Mouse (Mus musculus): Measurements from ENCODE around the gene Fam173a. TPM values are rescaled to one million over a fixed set of nuclear protein-coding genes. Genes with fewer than 3 reads are reported as not detected.
A peak's percentile ranks its signal among the peaks of the same experiment; 100 is the strongest.
"Not testable (repeated sequence)": the region's sequence is repeated elsewhere in the genome, so short reads cannot be mapped to it uniquely, and the experiment has no call there.

Gene Fam173a
- total RNA-seq, 2 experiments from 2014 or later: 89.1 to 93.5 TPM

DNA sequence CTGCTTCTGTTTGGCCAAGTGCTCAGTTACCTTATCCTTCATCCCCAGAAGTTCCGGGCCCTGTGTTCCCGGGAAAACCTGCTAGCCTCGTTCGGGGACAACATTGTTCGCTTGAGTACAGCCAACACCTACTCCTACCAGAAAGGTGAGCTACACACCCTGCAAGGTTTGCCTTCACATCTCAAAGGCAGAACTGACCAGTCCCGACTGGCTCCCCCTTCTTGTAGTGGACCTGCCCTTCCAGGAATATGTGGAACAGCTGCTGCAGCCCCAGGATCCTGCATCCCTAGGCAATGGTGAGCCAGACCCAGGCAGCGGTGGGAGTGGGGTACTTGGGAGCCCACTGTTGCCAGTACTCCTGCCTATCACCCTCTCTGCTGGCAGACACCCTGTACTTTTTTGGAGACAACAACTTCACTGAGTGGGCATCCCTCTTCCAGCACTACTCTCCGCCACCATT is 36.9 kb upstream of the Fam173a start:
- DNase-seq (ENCODE audit: low spot score in 2 of 2): no peak

DNA sequence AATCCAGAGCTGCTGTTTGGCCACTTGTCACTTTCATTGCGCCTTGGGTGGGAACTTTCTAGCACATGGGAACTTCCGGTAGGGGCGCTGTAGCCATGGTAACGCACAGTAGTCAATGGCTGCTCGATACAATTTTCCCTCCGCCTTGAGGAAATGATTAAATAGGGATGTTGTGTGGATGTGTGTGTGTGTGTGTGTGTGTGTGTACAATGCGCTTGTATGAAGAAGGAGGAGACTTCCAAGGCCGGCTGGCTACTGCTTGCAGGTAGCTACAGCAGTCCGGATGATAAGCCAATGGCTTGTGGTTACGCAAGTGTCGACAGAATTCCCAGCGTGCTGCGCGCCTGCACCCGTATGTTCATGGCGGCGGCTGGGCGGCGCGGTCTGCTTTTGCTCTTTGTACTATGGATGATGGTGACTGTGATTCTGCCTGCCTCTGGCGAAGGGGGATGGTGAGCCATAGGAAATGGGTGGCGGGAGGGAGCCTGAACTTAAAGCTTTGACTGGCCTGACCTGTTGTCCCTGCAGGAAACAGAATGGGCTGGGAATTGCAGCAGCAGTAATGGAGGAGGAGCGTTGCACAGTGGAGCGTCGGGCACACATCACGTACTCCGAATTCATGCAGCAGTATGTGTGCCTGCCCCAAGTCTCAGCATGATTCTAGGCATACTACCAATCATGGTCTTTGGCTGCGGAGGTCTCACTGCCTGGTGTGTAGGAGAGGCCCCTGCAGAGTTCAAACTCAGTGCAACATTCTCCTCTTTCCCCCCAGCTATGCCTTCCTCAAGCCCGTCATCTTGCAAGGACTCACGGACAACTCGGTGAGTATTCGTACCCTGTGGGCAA is 36.2 kb upstream of the Fam173a start, which contains the start of gene Jmjd8:
Gene Jmjd8 (plus strand): TSS at position 156 of the 846 bp plus-strand sequence.
- DNase-seq (ENCODE audit: low spot score in 2 of 2): peak; percentile 50 to 61

DNA sequence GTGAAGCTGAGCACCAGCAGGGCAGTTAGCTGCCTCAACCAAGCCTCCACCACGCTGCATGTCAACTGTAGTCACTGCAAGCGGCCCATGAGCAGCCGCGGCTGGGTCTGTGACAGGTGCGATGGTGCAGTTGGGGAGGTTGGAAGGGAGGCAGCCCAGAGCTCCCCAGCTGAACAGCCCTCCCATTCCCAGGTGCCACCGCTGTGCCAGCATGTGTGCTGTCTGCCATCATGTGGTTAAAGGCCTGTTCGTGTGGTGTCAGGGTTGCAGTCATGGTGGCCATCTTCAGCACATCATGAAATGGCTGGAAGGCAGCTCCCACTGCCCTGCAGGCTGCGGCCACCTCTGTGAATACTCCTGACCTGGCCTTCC is 35.5 kb upstream of the Fam173a start:
- no peak for DNase-seq (ENCODE audit: low spot score in 2 of 2)

- no peak for DNase-seq (ENCODE audit: low spot score in 2 of 2)
Measured at GRCm38 (mm10) chr17:25827546-25828222, 35.0 kb upstream of the Fam173a start.

- DNase-seq (ENCODE audit: low spot score in 2 of 2): no peak
Measured at GRCm38 (mm10) chr17:25827011-25827410, 34.3 kb upstream of the Fam173a start.

GRCm38 (mm10) chr17:25825984-25826570 is 33.4 kb upstream of the Fam173a start:
- DNase-seq (ENCODE audit: low spot score in 2 of 2): no peak

DNA sequence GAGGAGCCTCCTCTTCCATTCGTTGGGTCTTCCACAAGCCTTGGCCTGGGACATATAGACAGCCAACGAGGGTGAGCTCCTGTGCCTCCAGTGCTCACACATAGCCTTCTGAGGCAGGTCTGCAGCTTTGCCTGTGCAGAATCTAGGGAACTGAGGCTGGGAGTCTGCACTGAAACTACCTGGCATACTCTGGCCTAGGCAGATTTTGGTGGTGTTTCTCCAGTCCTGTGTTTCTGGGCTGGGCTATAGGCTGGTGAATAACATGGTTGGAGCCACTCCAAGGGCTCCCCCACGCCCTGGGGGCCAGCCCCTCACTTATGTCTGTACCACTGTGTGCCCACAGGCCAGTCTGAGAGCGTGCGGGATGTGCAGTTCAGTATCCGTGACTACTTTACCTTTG is 32.6 kb upstream of the Fam173a start:
- DNase-seq (ENCODE audit: low spot score in 2 of 2): no peak

DNA sequence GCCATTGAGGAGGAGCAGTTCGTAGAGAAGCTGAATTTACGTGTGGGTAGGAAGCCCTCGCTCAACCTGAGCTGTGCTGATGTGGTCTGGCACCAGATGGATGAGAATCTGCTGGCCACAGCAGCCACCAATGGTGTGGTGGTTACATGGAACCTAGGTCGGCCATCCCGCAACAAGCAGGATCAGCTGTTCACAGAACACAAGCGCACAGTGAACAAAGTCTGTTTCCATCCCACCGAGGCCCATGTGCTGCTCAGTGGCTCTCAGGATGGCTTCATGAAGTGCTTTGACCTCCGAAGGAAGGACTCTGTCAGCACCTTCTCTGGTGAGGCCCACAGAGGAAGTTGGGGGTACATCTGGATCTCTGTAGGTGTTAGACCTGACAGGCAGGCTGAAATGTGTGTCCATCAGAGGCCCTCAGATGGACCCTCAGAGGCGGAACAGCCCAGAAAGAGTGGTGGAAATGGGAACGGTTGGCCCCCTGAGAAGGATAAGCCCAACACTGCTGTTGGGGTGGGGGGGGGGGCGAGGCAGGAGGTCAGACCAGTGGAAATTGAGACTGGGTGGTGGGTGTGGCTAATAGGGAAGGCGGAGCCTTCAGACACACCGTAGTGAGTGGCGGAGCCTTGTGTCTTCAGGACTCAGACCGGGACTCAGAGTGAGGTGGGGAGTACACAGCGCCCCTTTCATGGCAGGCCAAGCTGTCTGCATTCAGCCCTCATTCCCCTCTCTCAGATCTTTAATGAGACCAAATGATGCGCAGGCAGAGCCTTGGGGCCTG is 31.9 kb upstream of the Fam173a start:
- DNase-seq (ENCODE audit: low spot score in 2 of 2): no peak

DNA sequence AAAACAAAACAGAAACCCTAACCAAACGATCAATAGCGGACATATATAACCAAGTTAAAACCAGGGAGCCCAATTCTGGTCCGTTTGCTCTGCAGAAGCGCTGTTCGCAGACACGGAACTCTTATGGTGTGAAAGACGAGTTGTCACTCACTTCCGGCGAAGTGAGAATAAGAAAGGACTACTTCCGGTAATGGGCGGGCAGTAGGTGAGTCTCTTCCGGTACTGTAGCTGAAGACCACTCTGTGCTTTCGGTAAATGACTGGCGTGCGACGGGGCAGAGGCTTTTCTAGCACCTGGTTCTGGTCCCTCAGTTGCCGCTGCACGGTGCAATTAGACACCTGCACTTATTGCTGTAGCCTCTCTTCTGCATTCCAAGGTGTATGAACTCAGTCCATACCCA is 30.8 kb upstream of the Fam173a start, which contains the start of gene Wdr24:
Gene Wdr24 (plus strand): TSS at position 176 of the 400 bp plus-strand sequence.
- peak in 1 of 2 experiments; percentile 64 for DNase-seq (ENCODE audit: low spot score in 2 of 2)

GRCm38 (mm10) chr17:25818851-25819780 is 26.4 kb upstream of the Fam173a start:
- DNase-seq (ENCODE audit: low spot score in 2 of 2): no peak

- no peak for DNase-seq (ENCODE audit: low spot score in 2 of 2)
Measured at GRCm38 (mm10) chr17:25817662-25818061, 25.0 kb upstream of the Fam173a start.

GRCm38 (mm10) chr17:25813471-25813870 is 20.8 kb upstream of the Fam173a start:
- peak; percentile 78 to 84 for DNase-seq (ENCODE audit: low spot score in 2 of 2)

DNA sequence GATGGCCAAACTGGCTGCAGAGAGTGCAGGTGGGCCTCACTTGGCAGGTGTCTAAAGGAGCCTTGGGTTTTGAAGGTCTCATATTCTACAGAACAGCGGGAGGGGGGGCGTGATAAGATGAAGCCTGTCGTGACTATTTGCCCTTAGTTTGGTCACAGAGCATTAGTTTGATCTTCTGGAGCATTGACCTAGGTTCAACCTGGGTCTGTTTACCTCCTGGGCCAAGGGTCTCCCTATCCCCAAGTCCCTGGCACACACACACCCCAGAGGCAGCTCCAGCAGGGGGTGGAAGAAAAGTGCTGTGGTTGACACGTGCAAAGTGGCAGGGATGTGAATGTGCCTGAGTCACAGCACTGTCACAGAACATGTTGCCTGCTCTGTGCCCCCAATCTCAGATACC is 18.2 kb upstream of the Fam173a start:
- DNase-seq (ENCODE audit: low spot score in 2 of 2): no peak

DNA sequence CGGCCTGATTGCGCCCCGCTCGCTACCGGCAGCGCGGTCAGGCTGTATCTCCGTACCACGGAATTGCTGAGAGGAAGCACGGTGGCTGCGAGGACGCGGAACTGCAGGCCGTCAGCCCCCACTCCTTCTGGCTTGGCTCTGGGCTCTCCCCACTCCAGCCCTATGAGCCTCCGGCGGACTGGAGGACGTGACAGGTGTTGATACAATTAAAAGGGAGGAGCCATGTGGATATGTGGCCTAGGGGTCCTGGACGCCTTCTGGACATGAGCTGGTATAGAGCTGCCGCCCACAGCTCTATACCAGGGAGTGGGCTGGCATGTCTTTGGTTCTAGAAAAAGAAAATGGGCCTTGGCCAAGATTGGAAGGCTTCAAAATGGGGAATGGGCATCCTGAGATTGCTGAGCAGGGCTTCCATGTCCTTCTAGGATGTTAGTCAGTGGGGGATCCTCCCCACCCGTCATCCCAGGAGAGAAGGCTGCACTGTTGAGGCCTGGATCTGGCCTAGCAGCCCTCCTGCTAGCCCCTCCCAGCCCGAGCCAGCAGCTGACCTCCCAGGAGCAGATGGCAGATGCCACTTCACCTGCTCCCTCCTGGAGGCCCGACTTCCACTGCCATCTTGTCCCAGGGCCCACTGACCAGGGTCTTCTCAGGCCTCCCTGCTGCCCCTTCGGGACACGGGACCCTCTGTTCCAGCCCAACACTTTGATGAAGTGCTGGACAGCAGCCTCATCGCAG is 17.1 kb upstream of the Fam173a start:
- DNase-seq (ENCODE audit: low spot score in 2 of 2): no peak

GRCm38 (mm10) chr17:25808789-25809605 is 16.3 kb upstream of the Fam173a start, which contains the start of gene Fbxl16:
Gene Fbxl16, plus strand, starts transcription at chr17:25809085.
- DNase-seq (ENCODE audit: low spot score in 2 of 2): peak in 1 of 2 experiments; percentile 55

GRCm38 (mm10) chr17:25808028-25808427 is 15.3 kb upstream of the Fam173a start:
- DNase-seq (ENCODE audit: low spot score in 2 of 2): no peak

DNA sequence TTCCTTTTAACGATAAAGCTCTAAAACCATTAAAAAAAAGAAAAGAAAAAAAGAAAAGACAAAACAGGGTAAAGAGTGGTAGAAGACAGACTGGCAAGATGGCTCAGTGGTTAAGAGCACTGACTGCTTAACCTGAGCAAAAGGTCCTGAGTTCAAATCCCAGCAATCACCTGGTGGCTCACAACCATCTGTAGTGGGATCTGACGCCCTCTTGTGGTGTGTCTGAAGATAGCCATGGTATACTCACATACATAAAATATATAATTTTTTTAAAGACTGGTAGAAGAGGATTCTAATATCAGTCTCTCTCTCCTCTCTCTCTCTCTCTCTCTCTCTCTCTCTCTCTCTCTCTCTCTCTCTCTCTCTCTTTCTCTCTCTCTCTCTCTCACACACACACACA is 14.8 kb upstream of the Fam173a start:
- not testable (repeated sequence) for DNase-seq (ENCODE audit: low spot score in 2 of 2)

GRCm38 (mm10) chr17:25806507-25806906 is 13.8 kb upstream of the Fam173a start:
- DNase-seq (ENCODE audit: low spot score in 2 of 2): no peak

All from adrenal gland, postnatal 4 days (tissue).